Comparison of ENCODE assay signal across 9 mouse cellular contexts in genomic region chr17:88630554-88630948, GRCm38 (mm10). TPM values are rescaled to one million over a fixed set of nuclear protein-coding genes. Genes with fewer than 3 reads are reported as not detected.
DNase-seq lines count a peak whose midpoint lies in the region; ATAC-seq lines count a peak whose summit lies in the region.
"Had no signal": no experiment of that assay in that cellular context is flagged by ENCODE, and none has a peak within 500 bp of the region (broad histone marks: within the 10 kb centered on the region; RNA-seq: fewer than 3 reads in every experiment).

No protein-coding gene starts in this region.

- no peak for ATAC-seq in heart, embryonic 12.5 days (ENCODE audit: insufficient number of reproducible peaks, low FRiP score)
- ATAC-seq in intestine, embryonic 16.5 days = no peak
- no peak for ATAC-seq in inflammation-experienced regulatory T-cells, adult 6 months

- peak overlapping the region; percentile 95 for H3K27ac ChIP-seq in heart, embryonic 12.5 days (ENCODE audit: poor library complexity, severe bottlenecking)
- peak overlapping the region; percentile 97 for H3K27ac ChIP-seq in intestine, embryonic 16.5 days (ENCODE audit: low read length)

- peaks cover 12% of the 10 kb centered on the region for H3K36me3 ChIP-seq in heart, embryonic 12.5 days
- 0 out of 2 replicates have a peak, but pooled peaks cover 2% of the 10 kb centered on the region for H3K36me3 ChIP-seq in intestine, embryonic 16.5 days (ENCODE audit: control insufficient read depth, insufficient read depth, low read length)
- H3K36me3 ChIP-seq: G1E had no signal

- 70% methylated on average over 3 of the region's 3 CpGs for WGBS in heart, embryonic 12.5 days
- WGBS in intestine, embryonic 16.5 days = 65% methylated on average over 3 of the region's 3 CpGs

- intact Hi-C loops in left cerebral cortex, postnatal 36 days (cut with DNase I) = loop anchor here (5.0 kb wide), 1 partner anchor 33 kb away; the partner anchor contains the start of gene Ston1

- peaks cover 57% of the 10 kb centered on the region for H3K4me1 ChIP-seq in heart, embryonic 12.5 days (replicated peaks)
- peaks cover 51% of the 10 kb centered on the region for H3K4me1 ChIP-seq in intestine, embryonic 16.5 days (ENCODE audit: control insufficient read depth, insufficient read depth, low read length)

- no peaks in the 10 kb centered on the region for H3K27me3 ChIP-seq in heart, embryonic 12.5 days (replicated peaks)
- H3K27me3 ChIP-seq in intestine, embryonic 16.5 days (replicated peaks; ENCODE audit: control insufficient read depth, insufficient read depth, low read length) = no peaks in the 10 kb centered on the region

- DNase-seq in heart, adult 11 months = no peak
- DNase-seq in adrenal gland, postnatal 36 days = peak; percentile 61 to 75
- DNase-seq in lung, postnatal 10 days = peak; percentile 72
- no peak for DNase-seq in cerebellum, adult 9-11 months
- no peak for DNase-seq in left cerebral cortex, postnatal 36 days (ENCODE audit: low spot score in 2 of 2)

- H3K4me3 ChIP-seq in heart, embryonic 12.5 days = no peak overlapping the region
- no peak overlapping the region for H3K4me3 ChIP-seq in intestine, embryonic 16.5 days (ENCODE audit: low read length)

- H3K4me2 ChIP-seq in heart, embryonic 12.5 days = peak overlapping the region; percentile 58
- peak overlapping the region; percentile 37 for H3K4me2 ChIP-seq in intestine, embryonic 16.5 days (ENCODE audit: low read depth, low read length)

- no peaks in the 10 kb centered on the region for H3K9me3 ChIP-seq in heart, embryonic 12.5 days (replicated peaks)
- no peaks in the 10 kb centered on the region for H3K9me3 ChIP-seq in intestine, embryonic 16.5 days (ENCODE audit: control insufficient read depth, low read length)
- H3K9me3 ChIP-seq: G1E had no signal

- peak overlapping the region; percentile 64 for H3K9ac ChIP-seq in heart, embryonic 12.5 days
- peak overlapping the region; percentile 61 for H3K9ac ChIP-seq in intestine, embryonic 16.5 days (ENCODE audit: low read depth, low read length)

RNA-seq across cellular contexts. Expression of gene Ston1, which starts 33.1 kb away (rescaled TPM):
- 5.4 and 8.4 TPM in 2 replicates for polyA plus RNA-seq in heart, embryonic 12.5 days (2016; fragmentation: Nextera tagmentation; extraction: Ambion mirVana)
- total RNA-seq in adrenal gland, postnatal 36 days (2021) = 10 to 100 TPM; 28.7 to 41.5 TPM
- polyA plus RNA-seq in intestine, embryonic 16.5 days (2015; fragmentation: Nextera tagmentation; extraction: Ambion mirVana) = 3.9 and 4.3 TPM in 2 replicates
- 1 to 10 TPM; 1.1 to 2.5 (median 2.1) TPM for polyA plus RNA-seq in inflammation-experienced regulatory T-cells, adult 6 months (2017; shearing (Covaris generic))
- 1 to 10 TPM; 5.8 to 6.2 TPM for total RNA-seq in left cerebral cortex, postnatal 36 days (2021)

RNA-seq across cellular contexts. Expression of gene Gtf2a1l, which starts 37.9 kb away (rescaled TPM):
- 0.17 and 0.20 TPM in 2 replicates for polyA plus RNA-seq in heart, embryonic 12.5 days (2016; fragmentation: Nextera tagmentation; extraction: Ambion mirVana)
- not detected for total RNA-seq in adrenal gland, postnatal 36 days (2021)
- polyA plus RNA-seq in intestine, embryonic 16.5 days (2015; fragmentation: Nextera tagmentation; extraction: Ambion mirVana) = 0.11 and 0.22 TPM in 2 replicates
- under 1 TPM in 1 of 3 experiments, not detected in 2; 0.24 TPM for polyA plus RNA-seq in inflammation-experienced regulatory T-cells, adult 6 months (2017; shearing (Covaris generic))
- total RNA-seq in left cerebral cortex, postnatal 36 days (2021) = under 1 TPM; 0.32 to 0.57 TPM
- total RNA-seq: G1E had no signal
- polyA plus RNA-seq: G1E had no signal

Comparison
In these comparisons a context has a peak if more than half of its experiments do, and no peak if none do; other contexts are left out.
1. DNase-seq: peak in adrenal gland, postnatal 36 days (2 of 2) and lung, postnatal 10 days (single experiment); none in heart, adult 11 months (single experiment), cerebellum, adult 9-11 months (single experiment) and left cerebral cortex, postnatal 36 days (0 of 2).